Mouse (Mus musculus) megakaryocyte, embryonic 14.5 days (primary cell): ENCODE measurements around the gene Cntd1.

Experiments used
- FLI1 ChIP-seq: IDR thresholded peaks from 2 replicates; pipeline ENCODE4 v1.6.1; 2012; ENCODE audit warnings: low read length, inconsistent platforms, mixed read lengths
- GATA1 ChIP-seq: IDR thresholded peaks from 3 replicates; pipeline ENCODE4 v1.6.1; 2012; ENCODE audit warnings: mixed read lengths, low read length, inconsistent platforms, borderline replicate concordance

DNA sequence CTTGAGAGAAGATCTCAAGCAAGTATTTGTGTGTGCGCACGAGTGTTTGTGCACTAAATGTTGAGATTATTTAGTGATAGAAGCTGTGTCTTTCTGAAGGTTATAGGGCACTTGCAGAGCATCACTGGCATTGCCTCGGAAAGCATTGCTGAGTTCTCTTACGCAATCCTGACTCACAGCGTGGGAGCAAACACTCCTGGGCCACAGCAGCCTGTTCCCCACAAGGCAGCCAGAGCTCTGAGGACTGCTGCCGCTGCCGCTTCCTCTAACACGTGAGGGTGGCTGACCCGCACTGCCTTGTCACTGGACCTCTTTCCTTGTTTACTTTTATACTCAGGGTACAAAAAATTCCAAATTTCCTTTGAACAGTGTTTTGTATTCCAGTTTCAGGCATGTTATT, 8.5 kb downstream of the Cntd1 start:
- TF ChIP-seq GATA1 = no peak
- TF ChIP-seq FLI1 = no peak
